Mouse (Mus musculus) kidney, adult 2 months (tissue): ENCODE data around the gene Taldo1. TPM values are rescaled to one million over a fixed set of nuclear protein-coding genes. Genes with fewer than 3 reads are reported as not detected.

Source experiments
- DNase-seq: peaks from one replicate; pipeline ENCODE4 v3.0.0; 2021
- H3K27ac ChIP-seq: fragments of 200-500 bp; 2 replicates; pipeline ENCODE4 v1.5.1; 2012; ENCODE audit warnings: low read depth, low read length, control low read depth, inconsistent platforms; ENCODE audit not compliant: insufficient read depth
- H3K27me3 ChIP-seq: fragments of 200-500 bp; replicated peaks from 2 replicates; pipeline ENCODE4 v1.6.1; 2012; ENCODE audit warnings: mild to moderate bottlenecking, moderate library complexity, low read length, inconsistent platforms; ENCODE audit not compliant: control insufficient read depth, insufficient read depth
- H3K36me3 ChIP-seq: fragments of 200-500 bp; 2 replicates; pipeline ENCODE4 v1.6.1; 2012; ENCODE audit warnings: mild to moderate bottlenecking, moderate library complexity, low read length, inconsistent platforms; ENCODE audit not compliant: control insufficient read depth, insufficient read depth
- H3K4me1 ChIP-seq: fragments of 200-500 bp; 2 replicates; pipeline ENCODE4 v1.6.1; 2011; ENCODE audit warnings: low read length; ENCODE audit not compliant: control insufficient read depth, insufficient read depth
- H3K4me3 ChIP-seq: fragments of 200-500 bp; 2 replicates; pipeline ENCODE4 v1.5.1; 2011; ENCODE audit warnings: mild to moderate bottlenecking, low read depth, low read length, control low read depth; ENCODE audit not compliant: insufficient read depth
- CTCF ChIP-seq: fragments of 200-500 bp; conservative IDR thresholded peaks from 2 replicates; pipeline ENCODE4 v1.5.1; 2011; ENCODE audit warnings: low read depth, mild to moderate bottlenecking, control low read depth, low read length, moderate library complexity, mixed read lengths; ENCODE audit not compliant: insufficient read depth, insufficient read length
- POLR2A ChIP-seq: fragments of 200-500 bp; IDR thresholded peaks from one replicate; pipeline ENCODE4 v1.6.1; 2011; ENCODE audit warnings: low read depth, low read length, control low read depth
- WGBS: fragments of 180-500 bp; shearing (Covaris S2); methylation state at CpG from one replicate; pipeline ENCODE4 v1.1.7; 2018; 5-methylcytosine and 5-hydroxymethylcytosine counted together
- polyA plus RNA-seq: library from polyadenylated mRNA; depleted of rRNA; stranded (reverse); fragments of >200 nt; gene quantifications from 2 replicates; pipeline ENCODE4 v1.2.3, GENCODE M21; 2012

Taldo1 gene
- polyA plus RNA-seq, 1 experiment = 366 TPM

DNA sequence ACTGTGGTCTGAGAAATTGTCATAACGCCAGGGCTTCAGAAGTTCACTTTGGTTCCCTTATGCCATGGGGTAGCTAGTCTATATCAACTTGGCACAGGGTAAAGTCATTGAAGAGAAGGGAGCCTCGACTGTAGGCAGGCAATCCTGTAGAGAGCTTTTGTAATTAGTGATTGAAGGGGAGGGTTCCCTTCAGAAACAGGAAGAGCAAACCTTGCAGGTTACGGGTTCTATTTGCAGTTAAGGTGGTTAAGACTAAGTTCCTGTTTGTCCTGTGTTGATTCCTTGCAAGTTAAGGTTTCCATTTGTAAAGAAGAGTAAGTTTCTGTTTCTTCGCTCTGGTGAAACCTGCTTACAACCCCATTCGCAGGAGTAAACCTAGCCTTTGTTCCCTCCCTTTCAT is 22.1 kb upstream of the Taldo1 start:
- Histone ChIP-seq H3K27ac (no peak overlapping the region), H3K4me1 (peaks cover 3% of the 10 kb centered on the region; the same call in 1 of the 2 replicates), H3K4me3 (no peak overlapping the region), H3K27me3 (no peaks in the 10 kb centered on the region), H3K36me3 (no peaks in the 10 kb centered on the region)
- TF ChIP-seq POLR2A (no peak), CTCF (no peak)
- no peak for DNase-seq
- 77% methylated on average over 5 of the region's 5 CpGs for WGBS

GRCm38 (mm10) chr7:141371942-141372595 is 19.9 kb upstream of the Taldo1 start:
- peak; percentile 65 for DNase-seq
- TF ChIP-seq CTCF = no peak
- no peak for TF ChIP-seq POLR2A
- peaks cover 3% of the 10 kb centered on the region; the same call in 1 of the 2 replicates for H3K4me1 ChIP-seq
- no peak overlapping the region for H3K4me3 ChIP-seq
- H3K27me3 ChIP-seq = no peaks in the 10 kb centered on the region
- WGBS = 28% methylated on average over 6 of the region's 6 CpGs
- peak overlapping the region; percentile 47 for H3K27ac ChIP-seq
- no peaks in the 10 kb centered on the region for H3K36me3 ChIP-seq

- H3K4me3 ChIP-seq = no peak overlapping the region
- H3K27ac ChIP-seq = no peak overlapping the region
- 67% methylated on average over 6 of the region's 6 CpGs for WGBS
- H3K36me3 ChIP-seq = no peaks in the 10 kb centered on the region
- TF ChIP-seq CTCF (no peak), POLR2A (no peak)
- no peaks in the 10 kb centered on the region for H3K27me3 ChIP-seq
- DNase-seq = no peak
- peaks cover 3% of the 10 kb centered on the region; the same call in 1 of the 2 replicates for H3K4me1 ChIP-seq
Observed at GRCm38 (mm10) chr7:141373611-141374010, 18.4 kb upstream of the Taldo1 start.

DNA sequence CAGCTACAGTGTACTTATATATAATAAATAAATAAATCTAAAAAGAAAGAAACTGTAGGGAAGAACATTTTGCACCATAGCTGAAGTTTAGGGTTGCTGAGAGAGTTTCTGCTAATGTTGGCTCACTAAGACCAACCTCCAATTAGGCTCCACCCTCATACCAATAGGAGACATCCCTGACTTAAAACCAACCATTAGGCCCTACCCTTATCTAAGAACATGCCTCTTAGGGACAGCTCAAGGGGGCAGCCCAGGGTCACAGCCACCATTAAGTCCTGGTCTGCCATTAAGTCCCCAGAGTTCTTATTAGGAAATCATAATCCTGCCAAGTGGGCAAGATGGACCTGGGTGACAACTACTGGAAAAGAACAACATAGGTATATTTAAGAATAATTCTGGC is 17.6 kb upstream of the Taldo1 start:
- no peaks in the 10 kb centered on the region for H3K27me3 ChIP-seq
- H3K4me3 ChIP-seq = no peak overlapping the region
- no peak for TF ChIP-seq POLR2A
- no peak for TF ChIP-seq CTCF
- H3K27ac ChIP-seq = no peak overlapping the region
- no peak for DNase-seq
- H3K4me1 ChIP-seq = peaks cover 3% of the 10 kb centered on the region; the same call in 1 of the 2 replicates
- no peaks in the 10 kb centered on the region for H3K36me3 ChIP-seq

DNA sequence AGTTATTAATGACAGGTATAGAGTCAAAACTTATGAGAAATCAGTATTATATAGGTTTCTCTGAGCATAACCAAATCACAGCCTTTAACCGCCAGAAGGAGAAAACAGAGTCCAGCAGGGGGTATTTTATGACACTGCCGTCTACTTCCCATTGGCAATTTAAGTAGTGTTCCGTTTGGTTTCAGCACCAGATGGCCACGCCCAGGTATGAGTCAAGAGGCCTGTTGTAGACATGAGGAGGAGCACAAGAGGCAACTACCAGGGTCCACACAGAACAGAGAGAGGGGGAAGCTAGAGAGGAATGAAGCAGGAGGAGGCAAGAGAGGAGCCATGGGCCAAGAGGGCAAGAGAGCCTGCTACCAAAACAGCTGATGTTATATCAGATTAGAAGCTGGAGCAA is 12.4 kb upstream of the Taldo1 start:
- no peak for DNase-seq
- Histone ChIP-seq H3K4me1 (no peaks in the 10 kb centered on the region), H3K4me3 (no peak overlapping the region), H3K27me3 (no peaks in the 10 kb centered on the region), H3K27ac (no peak overlapping the region), H3K36me3 (no peaks in the 10 kb centered on the region)
- WGBS = 60% methylated on average over 4 of the region's 4 CpGs
- TF ChIP-seq POLR2A (no peak), CTCF (no peak)

- H3K4me3 ChIP-seq = no peak overlapping the region
- WGBS = 82% methylated on average over 4 of the region's 4 CpGs
- DNase-seq = no peak
- H3K27me3 ChIP-seq = no peaks in the 10 kb centered on the region
- H3K4me1 ChIP-seq = no peaks in the 10 kb centered on the region
- no peak overlapping the region for H3K27ac ChIP-seq
- TF ChIP-seq POLR2A (no peak), CTCF (no peak)
- no peaks in the 10 kb centered on the region for H3K36me3 ChIP-seq
Observed at GRCm38 (mm10) chr7:141381068-141381835, 10.7 kb upstream of the Taldo1 start.

DNA sequence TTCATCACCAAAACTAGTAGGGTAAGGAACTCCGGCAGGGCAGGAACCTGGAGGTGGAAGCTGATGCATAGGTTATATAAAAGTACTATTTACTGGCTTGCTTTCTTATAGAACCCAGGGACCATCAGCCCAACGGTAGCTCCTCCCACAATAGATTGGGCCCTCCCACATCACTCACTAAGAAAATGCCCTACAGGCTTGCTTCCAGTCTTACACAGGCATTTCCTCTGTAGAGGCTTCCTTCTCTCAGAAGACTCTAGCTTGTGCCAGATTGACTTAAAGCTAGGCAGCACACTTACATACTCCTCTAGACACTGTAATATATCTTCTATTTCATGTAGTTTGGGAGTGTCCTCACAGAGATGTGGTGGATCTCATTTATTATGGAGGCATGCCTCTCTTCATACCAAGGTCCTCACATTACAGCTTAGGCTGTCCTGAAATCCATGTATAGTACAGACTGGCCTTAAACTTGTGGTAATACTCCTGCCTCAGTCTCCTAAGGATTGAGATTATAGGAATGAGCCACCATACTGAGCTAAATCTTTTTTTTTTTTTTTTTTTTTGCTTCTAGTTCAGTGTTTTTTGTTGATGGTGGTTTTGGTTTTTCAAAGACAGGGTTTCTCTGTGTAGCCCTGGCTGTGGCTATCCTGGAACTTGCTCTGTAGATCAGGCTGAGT is 4.1 kb upstream of the Taldo1 start:
- H3K27me3 ChIP-seq = no peaks in the 10 kb centered on the region
- no peak overlapping the region for H3K27ac ChIP-seq
- TF ChIP-seq POLR2A (no peak), CTCF (no peak)
- 42% methylated on average over 2 of the region's 2 CpGs for WGBS
- H3K4me1 ChIP-seq = peaks cover 7% of the 10 kb centered on the region; the same call in 1 of the 2 replicates
- no peak overlapping the region for H3K4me3 ChIP-seq
- no peak for DNase-seq
- H3K36me3 ChIP-seq = no peaks in the 10 kb centered on the region
